Mouse (Mus musculus): ENCODE results near the gene Eif3d. TPM values are rescaled to one million over a fixed set of nuclear protein-coding genes. Genes with fewer than 3 reads are reported as not detected.

Gene Eif3d
- polyA plus RNA-seq, 1 experiment: 461 TPM

DNA sequence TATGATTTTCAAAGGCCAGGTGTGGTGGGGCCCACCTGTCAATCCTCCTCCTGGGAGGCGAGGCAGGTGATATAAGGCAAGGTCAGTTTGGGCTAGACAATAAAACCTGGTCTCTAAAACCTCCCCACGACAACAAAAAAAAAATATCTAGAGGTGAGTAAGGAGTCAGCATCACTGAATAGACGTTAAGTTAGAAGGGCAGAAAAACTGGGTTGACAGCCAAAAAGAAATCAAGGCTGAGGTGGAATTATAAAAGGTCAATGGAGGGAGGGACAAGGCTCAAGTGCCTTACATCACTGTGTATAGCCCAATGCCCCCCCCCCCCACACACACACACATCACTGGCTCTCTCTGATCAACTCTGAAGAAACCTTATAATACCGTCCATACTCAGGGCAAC, 42.5 kb downstream of the Eif3d start:
- Histone ChIP-seq H3K4me3 (peak overlapping the region; percentile 72), H3K4me2 (ENCODE audit: low read depth) (peak overlapping the region; percentile 81), H3K79me2 (ENCODE audit: control insufficient read depth, insufficient read depth) (peaks cover 34% of the 10 kb centered on the region), H3ac (ENCODE audit: control insufficient read depth, insufficient read length) (peak overlapping the region; percentile 26), H3K36me3 (ENCODE audit: control insufficient read depth, insufficient read depth) (peaks cover 34% of the 10 kb centered on the region), H3K27me3 (ENCODE audit: control insufficient read depth, insufficient read depth, insufficient read length) (no peaks in the 10 kb centered on the region)
- TF ChIP-seq POLR2AphosphoS2 (IDR thresholded peaks at IDR 0.05; ENCODE audit: insufficient read length, low read depth) (no peak), MYOD1 (IDR thresholded peaks at IDR 0.05; ENCODE audit: control insufficient read depth in 1 of 3, insufficient read length in 2 of 3, low read depth in 2 of 3) (no peak), REST (IDR thresholded peaks at IDR 0.05; ENCODE audit: insufficient read depth, insufficient read length) (no peak), TCF12 (IDR thresholded peaks at IDR 0.05; ENCODE audit: insufficient read depth, poor library complexity, severe bottlenecking) (no peak), E2F4 (IDR thresholded peaks at IDR 0.05; ENCODE audit: insufficient read depth) (no peak), MAX (IDR thresholded peaks at IDR 0.05; ENCODE audit: low read depth) (no peak), MYOG (IDR thresholded peaks at IDR 0.05; ENCODE audit: control insufficient read depth in 1 of 3, insufficient read depth in 1 of 3, insufficient read length in 2 of 3, low read depth in 2 of 3) (no peak), TCF3 (IDR thresholded peaks at IDR 0.05; ENCODE audit: insufficient read length, low read depth) (no peak), SRF (IDR thresholded peaks at IDR 0.05; ENCODE audit: control insufficient read depth, insufficient read length, low read depth) (no peak), USF1 (IDR thresholded peaks at IDR 0.05; ENCODE audit: low read depth) (no peak)

DNA sequence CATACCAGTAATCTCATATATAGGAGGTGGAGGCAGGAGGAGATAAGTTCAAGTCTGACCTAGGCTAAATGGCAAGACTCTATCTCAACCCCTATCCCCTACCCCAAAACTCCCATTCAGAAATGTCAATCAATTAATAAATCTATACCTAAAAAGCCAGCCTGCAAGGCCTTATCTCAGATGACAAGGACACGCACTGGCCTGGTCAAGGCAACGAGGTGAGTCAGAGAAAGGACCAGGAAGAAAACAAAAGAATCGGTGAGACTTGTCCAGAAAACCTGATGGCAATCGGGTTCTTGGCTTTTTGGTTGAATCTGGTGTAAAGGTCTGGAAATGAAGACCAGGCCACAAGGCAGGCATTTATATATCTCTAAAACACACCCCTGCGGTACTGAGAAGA, 43.7 kb downstream of the Eif3d start:
- peaks cover 44% of the 10 kb centered on the region for H3K36me3 ChIP-seq (ENCODE audit: control insufficient read depth, insufficient read depth)
- no peak for TF ChIP-seq POLR2AphosphoS2 (IDR thresholded peaks at IDR 0.05; ENCODE audit: insufficient read length, low read depth)
- no peak for TF ChIP-seq MAX (IDR thresholded peaks at IDR 0.05; ENCODE audit: low read depth)
- TF ChIP-seq MYOD1 (IDR thresholded peaks at IDR 0.05; ENCODE audit: control insufficient read depth in 1 of 3, insufficient read length in 2 of 3, low read depth in 2 of 3): no peak
- TF ChIP-seq POLR2A (IDR thresholded peaks at IDR 0.05; ENCODE audit: insufficient read length, low read depth): no peak
- TF ChIP-seq MYOG (IDR thresholded peaks at IDR 0.05; ENCODE audit: control insufficient read depth in 1 of 3, insufficient read depth in 1 of 3, insufficient read length in 2 of 3, low read depth in 2 of 3): no peak
- no peak for TF ChIP-seq TCF12 (IDR thresholded peaks at IDR 0.05; ENCODE audit: insufficient read depth, poor library complexity, severe bottlenecking)
- TF ChIP-seq CEBPB (IDR thresholded peaks at IDR 0.05; ENCODE audit: insufficient read depth, poor library complexity, severe bottlenecking): no peak
- no peak for TF ChIP-seq E2F4 (IDR thresholded peaks at IDR 0.05; ENCODE audit: insufficient read depth)
- no peak for TF ChIP-seq USF1 (IDR thresholded peaks at IDR 0.05; ENCODE audit: low read depth)
- TF ChIP-seq SRF (IDR thresholded peaks at IDR 0.05; ENCODE audit: control insufficient read depth, insufficient read length, low read depth): no peak
- TF ChIP-seq TCF3 (IDR thresholded peaks at IDR 0.05; ENCODE audit: insufficient read length, low read depth): no peak
- no peak for TF ChIP-seq REST (IDR thresholded peaks at IDR 0.05; ENCODE audit: insufficient read depth, insufficient read length)
- no peak overlapping the region for H3ac ChIP-seq (ENCODE audit: control insufficient read depth, insufficient read length)
- H3K4me2 ChIP-seq (ENCODE audit: low read depth): peak overlapping the region; percentile 81
- H3K79me2 ChIP-seq (ENCODE audit: control insufficient read depth, insufficient read depth): peaks cover 42% of the 10 kb centered on the region
- H3K4me3 ChIP-seq: no peak overlapping the region
- no peaks in the 10 kb centered on the region for H3K27me3 ChIP-seq (ENCODE audit: control insufficient read depth, insufficient read depth, insufficient read length)

DNA sequence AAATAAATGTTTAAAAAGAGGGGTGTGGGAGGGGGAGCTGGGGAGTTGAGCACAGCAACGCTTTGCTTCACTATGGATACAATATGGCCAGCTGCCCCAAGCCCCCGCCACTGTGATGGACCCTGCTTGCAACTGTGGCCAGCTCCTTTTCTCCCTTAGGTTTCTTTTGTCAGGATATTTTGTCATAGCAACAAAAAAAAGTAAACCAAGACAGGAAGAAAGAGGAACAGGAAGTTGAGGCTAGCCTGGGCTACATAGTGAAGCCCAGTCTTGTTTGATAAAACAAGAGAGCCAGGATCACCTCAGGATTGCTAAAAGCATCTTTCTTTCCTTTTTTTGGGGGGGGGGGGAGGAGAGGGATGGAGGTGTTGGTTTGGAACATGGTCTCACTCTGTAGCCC, 45.4 kb downstream of the Eif3d start:
- H3ac ChIP-seq (ENCODE audit: control insufficient read depth, insufficient read length): no peak overlapping the region
- TF ChIP-seq SRF (IDR thresholded peaks at IDR 0.05; ENCODE audit: control insufficient read depth, insufficient read length, low read depth) (no peak), TCF12 (IDR thresholded peaks at IDR 0.05; ENCODE audit: insufficient read depth, poor library complexity, severe bottlenecking) (no peak), MAX (IDR thresholded peaks at IDR 0.05; ENCODE audit: low read depth) (no peak), CEBPB (IDR thresholded peaks at IDR 0.05; ENCODE audit: insufficient read depth, poor library complexity, severe bottlenecking) (no peak)
- no peak overlapping the region for H3K4me3 ChIP-seq
- H3K4me2 ChIP-seq (ENCODE audit: low read depth): no peak overlapping the region
- no peaks in the 10 kb centered on the region for H3K27me3 ChIP-seq (ENCODE audit: control insufficient read depth, insufficient read depth, insufficient read length)
- H3K79me2 ChIP-seq (ENCODE audit: control insufficient read depth, insufficient read depth): peaks cover 53% of the 10 kb centered on the region
- H3K36me3 ChIP-seq (ENCODE audit: control insufficient read depth, insufficient read depth): peaks cover 53% of the 10 kb centered on the region

DNA sequence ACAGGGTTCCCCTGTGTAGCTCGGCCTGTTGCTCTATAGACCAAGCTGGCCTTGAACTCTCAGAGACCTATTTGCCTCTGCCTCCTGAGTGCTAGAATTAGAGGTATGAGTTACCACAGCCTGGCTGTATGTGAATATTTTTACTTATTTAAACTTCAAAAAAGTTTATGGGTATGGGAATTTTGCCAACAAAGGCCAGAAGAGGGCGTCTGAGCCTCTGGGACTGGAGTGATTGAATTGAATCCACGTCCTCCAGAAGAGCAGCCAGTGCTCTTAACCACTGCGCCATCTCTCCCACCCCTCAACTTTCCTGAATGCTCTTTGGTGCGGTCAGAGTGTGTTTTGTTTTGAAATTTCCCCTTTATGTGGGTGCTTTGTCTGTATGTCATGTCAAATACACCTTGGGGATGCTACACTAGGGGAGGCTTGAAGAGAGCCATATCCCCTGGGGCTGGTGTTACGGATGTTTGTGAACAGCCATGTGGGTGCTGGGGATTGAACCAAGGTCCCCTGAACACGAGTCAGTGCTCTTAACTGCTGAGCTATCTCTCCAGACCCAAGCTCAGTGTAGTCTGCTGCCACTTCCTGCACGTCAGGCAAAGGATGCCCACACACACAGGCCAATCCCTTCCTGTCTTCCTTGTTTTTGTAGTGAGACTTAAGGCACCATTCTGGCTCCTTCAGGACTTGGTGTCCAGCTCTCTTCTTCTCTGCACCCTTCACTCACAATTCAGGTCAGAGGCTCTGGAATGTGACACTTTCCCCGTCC, 47.2 kb downstream of the Eif3d start:
- no peak overlapping the region for H3K4me2 ChIP-seq (ENCODE audit: low read depth)
- H3K79me2 ChIP-seq (ENCODE audit: control insufficient read depth, insufficient read depth): peaks cover 69% of the 10 kb centered on the region
- H3K36me3 ChIP-seq (ENCODE audit: control insufficient read depth, insufficient read depth): peaks cover 68% of the 10 kb centered on the region
- TF ChIP-seq TCF12 (IDR thresholded peaks at IDR 0.05; ENCODE audit: insufficient read depth, poor library complexity, severe bottlenecking) (no peak), TCF3 (IDR thresholded peaks at IDR 0.05; ENCODE audit: insufficient read length, low read depth) (no peak), SRF (IDR thresholded peaks at IDR 0.05; ENCODE audit: control insufficient read depth, insufficient read length, low read depth) (no peak), E2F4 (IDR thresholded peaks at IDR 0.05; ENCODE audit: insufficient read depth) (no peak), MYOD1 (IDR thresholded peaks at IDR 0.05; ENCODE audit: control insufficient read depth in 1 of 3, insufficient read length in 2 of 3, low read depth in 2 of 3) (no peak), POLR2A (IDR thresholded peaks at IDR 0.05; ENCODE audit: insufficient read length, low read depth) (no peak), CEBPB (IDR thresholded peaks at IDR 0.05; ENCODE audit: insufficient read depth, poor library complexity, severe bottlenecking) (no peak), REST (IDR thresholded peaks at IDR 0.05; ENCODE audit: insufficient read depth, insufficient read length) (no peak), POLR2AphosphoS2 (IDR thresholded peaks at IDR 0.05; ENCODE audit: insufficient read length, low read depth) (no peak), MAX (IDR thresholded peaks at IDR 0.05; ENCODE audit: low read depth) (no peak), MYOG (IDR thresholded peaks at IDR 0.05; ENCODE audit: control insufficient read depth in 1 of 3, insufficient read depth in 1 of 3, insufficient read length in 2 of 3, low read depth in 2 of 3) (no peak), USF1 (IDR thresholded peaks at IDR 0.05; ENCODE audit: low read depth) (no peak)
- H3K4me3 ChIP-seq: no peak overlapping the region
- no peaks in the 10 kb centered on the region for H3K27me3 ChIP-seq (ENCODE audit: control insufficient read depth, insufficient read depth, insufficient read length)
- H3ac ChIP-seq (ENCODE audit: control insufficient read depth, insufficient read length): no peak overlapping the region

Measured in myocyte (in vitro differentiated cells).